Mouse (Mus musculus) C2C12 (cell line): ENCODE data around the gene Gm18596.
"Not testable (repeated sequence)": the region's sequence is repeated elsewhere in the genome, so short reads cannot be mapped to it uniquely, and the experiment has no call there.

Source experiments
- CTCF ChIP-seq: IDR thresholded peaks from one replicate; pipeline ENCODE4 v1.5.1; 2011; ENCODE audit not compliant: control insufficient read depth, insufficient read depth, insufficient read length
- MAX ChIP-seq: IDR thresholded peaks from one replicate; pipeline ENCODE4 v1.6.1; 2011; ENCODE audit warnings: mild to moderate bottlenecking, control low read depth

DNA sequence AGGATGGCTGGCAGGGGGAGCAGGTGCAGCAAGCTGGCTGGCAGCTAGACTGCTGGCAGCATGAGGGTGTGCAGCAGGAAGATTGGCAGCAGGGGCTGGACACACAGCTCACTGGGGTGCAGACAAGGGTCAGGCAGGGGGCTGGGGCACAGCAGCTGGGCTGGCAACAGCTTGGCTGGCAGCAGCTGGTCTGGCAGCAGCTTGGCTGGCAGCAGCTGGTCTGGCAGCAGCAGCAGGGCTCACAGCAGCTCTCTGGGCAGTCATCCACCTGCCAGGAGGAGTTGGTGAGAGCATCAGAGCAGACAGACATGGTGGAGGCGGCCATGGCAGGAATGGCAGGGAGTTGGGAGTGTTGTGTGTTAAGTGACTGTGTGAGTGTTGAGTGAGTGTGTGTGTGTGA, 45.4 kb upstream of the Gm18596 start, which contains the start of gene Gm7137:
- not testable (repeated sequence) for TF ChIP-seq CTCF, MAX
